Mouse (Mus musculus): ENCODE measurements around the gene Pttg1ip. TPM values are rescaled to one million over a fixed set of nuclear protein-coding genes. Genes with fewer than 3 reads are reported as not detected.

Pttg1ip gene
- polyA plus RNA-seq, 1 experiment from 2014 or later = 112 TPM

DNA sequence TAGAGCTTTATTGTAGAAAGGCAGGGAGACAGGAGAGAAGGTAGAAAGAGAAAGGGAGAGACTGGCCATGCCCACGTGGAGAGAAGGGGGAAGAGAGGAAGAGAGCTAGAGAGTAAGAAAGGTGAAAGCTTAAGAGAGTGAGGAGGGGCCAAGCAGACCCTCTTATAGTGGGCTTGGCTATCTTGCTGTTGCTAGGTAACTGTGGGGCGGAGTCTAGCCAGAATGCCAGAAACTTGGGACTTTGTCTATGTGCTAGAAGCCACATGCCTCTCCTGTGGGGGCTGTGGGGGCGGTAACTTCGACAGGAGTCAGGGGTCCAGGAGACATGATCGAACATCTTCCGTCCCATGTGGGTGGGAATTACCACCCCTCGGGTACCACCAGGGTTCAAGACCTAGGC lies 12.0 kb upstream of the Pttg1ip start:
- TF ChIP-seq CTCF (IDR thresholded peaks at IDR 0.05; ENCODE audit: low read depth) = no peak
- H3K36me3 ChIP-seq (ENCODE audit: insufficient read depth) = no peaks in the 10 kb centered on the region
- no peak overlapping the region for H3K4me3 ChIP-seq (ENCODE audit: low read depth, low read length)
- DNase-seq (peak; percentile 29), ATAC-seq (ENCODE audit: insufficient read depth) (0 out of 2 replicates have a peak, but pooled peaks have one; percentile 34)
- H3K27ac ChIP-seq (ENCODE audit: low read depth) = peak overlapping the region; percentile 34
- no peaks in the 10 kb centered on the region for H3K9me3 ChIP-seq (ENCODE audit: low read depth, low read length)
- H3K4me1 ChIP-seq (ENCODE audit: insufficient read depth) = no peaks in the 10 kb centered on the region
- H3K9ac ChIP-seq = no peak overlapping the region
- 37% methylated on average over 7 of the region's 7 CpGs for WGBS
- no peaks in the 10 kb centered on the region for H3K27me3 ChIP-seq (ENCODE audit: insufficient read depth, low read length)
- H3K4me2 ChIP-seq = peak overlapping the region; percentile 18; the same call in 1 of the 2 replicates

DNA sequence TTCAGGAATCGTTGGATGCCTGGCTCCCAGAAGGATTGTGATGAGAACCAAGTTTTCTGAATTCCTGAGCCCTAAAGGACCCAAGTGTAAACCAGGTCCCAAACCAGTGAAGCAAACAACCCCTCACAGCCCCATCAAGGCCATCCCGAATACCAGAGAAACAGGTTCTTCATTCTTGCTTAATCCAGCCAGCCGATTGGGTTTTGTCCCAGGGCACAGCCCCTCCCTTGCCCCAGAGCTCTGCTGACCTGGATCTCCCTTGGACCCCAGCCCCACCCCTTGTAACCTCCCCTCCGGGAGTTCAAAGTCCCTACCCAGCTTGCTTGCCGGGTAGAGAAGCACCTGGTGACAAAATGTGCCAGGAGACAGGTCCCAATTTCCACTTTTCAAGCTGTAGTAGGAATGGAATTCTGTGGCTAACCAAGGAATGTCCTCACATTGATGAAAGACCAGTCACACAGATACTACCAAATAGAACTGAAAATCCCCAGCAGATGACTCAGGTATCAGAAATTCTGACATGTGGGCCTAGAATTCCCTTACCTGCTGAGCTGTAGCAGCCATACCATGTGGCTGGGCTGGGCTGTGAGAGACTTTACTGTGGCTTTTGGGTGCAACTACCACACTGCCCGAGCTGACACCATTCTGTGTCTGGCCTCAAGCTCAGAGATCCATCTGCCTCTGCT lies 11.4 kb upstream of the Pttg1ip start:
- H3K9me3 ChIP-seq (ENCODE audit: low read depth, low read length) = no peaks in the 10 kb centered on the region
- H3K27me3 ChIP-seq (ENCODE audit: insufficient read depth, low read length) = no peaks in the 10 kb centered on the region
- peak overlapping the region; percentile 34; the same call in 1 of the 2 replicates for H3K27ac ChIP-seq (ENCODE audit: low read depth)
- peak; percentile 57; the same call in 1 of the 2 replicates for ATAC-seq (ENCODE audit: insufficient read depth)
- H3K4me1 ChIP-seq (ENCODE audit: insufficient read depth) = no peaks in the 10 kb centered on the region
- DNase-seq = no peak
- no peaks in the 10 kb centered on the region for H3K36me3 ChIP-seq (ENCODE audit: insufficient read depth)
- no peak overlapping the region for H3K4me3 ChIP-seq (ENCODE audit: low read depth, low read length)
- no peak overlapping the region for H3K4me2 ChIP-seq
- H3K9ac ChIP-seq = no peak overlapping the region
- whole genome bisulfite sequencing = 31% methylated on average over 6 of the region's 6 CpGs
- TF ChIP-seq CTCF (IDR thresholded peaks at IDR 0.05; ENCODE audit: low read depth) = no peak

DNA sequence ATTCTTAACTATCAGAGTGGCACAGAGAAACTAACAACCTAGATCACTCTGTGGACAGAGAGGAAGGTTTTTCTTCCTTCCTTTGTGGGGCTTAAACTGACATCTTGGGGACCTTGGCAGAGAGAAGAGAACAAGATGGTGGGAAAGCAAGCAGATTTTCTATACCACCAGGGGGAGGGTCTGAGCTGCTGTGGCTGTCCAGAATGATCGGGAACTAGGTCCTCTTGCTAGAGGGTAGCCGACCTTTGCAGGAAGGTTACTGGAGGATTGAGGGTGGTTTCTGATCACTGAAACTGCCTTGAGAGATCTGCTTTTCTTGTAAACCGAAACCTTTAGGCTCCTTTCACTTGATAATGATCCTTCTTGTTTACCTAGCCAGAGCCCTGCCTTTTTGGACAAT lies 9.3 kb upstream of the Pttg1ip start:
- no peaks in the 10 kb centered on the region for H3K9me3 ChIP-seq (ENCODE audit: low read depth, low read length)
- H3K4me3 ChIP-seq (ENCODE audit: low read depth, low read length) = no peak overlapping the region
- peak; percentile 35 for DNase-seq
- no peaks in the 10 kb centered on the region for H3K36me3 ChIP-seq (ENCODE audit: insufficient read depth)
- H3K27me3 ChIP-seq (ENCODE audit: insufficient read depth, low read length) = no peaks in the 10 kb centered on the region
- WGBS = 23% methylated on average over 3 of the region's 3 CpGs
- ATAC-seq (ENCODE audit: insufficient read depth) = no peak
- H3K9ac ChIP-seq = no peak overlapping the region
- TF ChIP-seq CTCF (IDR thresholded peaks at IDR 0.05; ENCODE audit: low read depth) = peak; percentile 35
- no peak overlapping the region for H3K4me2 ChIP-seq
- no peak overlapping the region for H3K27ac ChIP-seq (ENCODE audit: low read depth)
- H3K4me1 ChIP-seq (ENCODE audit: insufficient read depth) = no peaks in the 10 kb centered on the region

DNA sequence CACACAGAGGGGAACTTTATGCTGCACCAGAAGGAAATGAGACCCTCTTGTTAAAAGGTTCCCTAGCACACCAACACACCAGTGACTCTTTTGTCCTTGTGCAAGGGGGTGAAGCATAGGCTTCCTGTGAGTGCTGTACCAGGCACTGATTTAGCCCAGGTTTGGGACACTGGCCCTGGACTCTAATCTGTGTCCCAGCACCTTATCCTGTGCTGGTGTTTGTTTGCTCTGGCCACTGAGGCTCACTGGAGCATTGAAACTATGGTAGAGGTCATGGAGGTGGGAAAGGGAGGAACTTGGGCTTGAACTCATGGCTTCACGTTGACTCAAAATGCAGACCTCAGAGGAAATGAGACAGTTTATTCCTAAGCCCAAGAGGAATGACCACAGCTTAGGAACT lies 8.4 kb upstream of the Pttg1ip start:
- DNase-seq (no peak), ATAC-seq (ENCODE audit: insufficient read depth) (no peak)
- H3K4me3 ChIP-seq (ENCODE audit: low read depth, low read length) = no peak overlapping the region
- no peak overlapping the region for H3K9ac ChIP-seq
- 56% methylated on average over 1 of the region's 1 CpGs for WGBS
- H3K27ac ChIP-seq (ENCODE audit: low read depth) = no peak overlapping the region
- no peak for TF ChIP-seq CTCF (IDR thresholded peaks at IDR 0.05; ENCODE audit: low read depth)
- no peak overlapping the region for H3K4me2 ChIP-seq
- no peaks in the 10 kb centered on the region for H3K27me3 ChIP-seq (ENCODE audit: insufficient read depth, low read length)
- H3K4me1 ChIP-seq (ENCODE audit: insufficient read depth) = no peaks in the 10 kb centered on the region
- no peaks in the 10 kb centered on the region for H3K9me3 ChIP-seq (ENCODE audit: low read depth, low read length)
- no peaks in the 10 kb centered on the region for H3K36me3 ChIP-seq (ENCODE audit: insufficient read depth)

DNA sequence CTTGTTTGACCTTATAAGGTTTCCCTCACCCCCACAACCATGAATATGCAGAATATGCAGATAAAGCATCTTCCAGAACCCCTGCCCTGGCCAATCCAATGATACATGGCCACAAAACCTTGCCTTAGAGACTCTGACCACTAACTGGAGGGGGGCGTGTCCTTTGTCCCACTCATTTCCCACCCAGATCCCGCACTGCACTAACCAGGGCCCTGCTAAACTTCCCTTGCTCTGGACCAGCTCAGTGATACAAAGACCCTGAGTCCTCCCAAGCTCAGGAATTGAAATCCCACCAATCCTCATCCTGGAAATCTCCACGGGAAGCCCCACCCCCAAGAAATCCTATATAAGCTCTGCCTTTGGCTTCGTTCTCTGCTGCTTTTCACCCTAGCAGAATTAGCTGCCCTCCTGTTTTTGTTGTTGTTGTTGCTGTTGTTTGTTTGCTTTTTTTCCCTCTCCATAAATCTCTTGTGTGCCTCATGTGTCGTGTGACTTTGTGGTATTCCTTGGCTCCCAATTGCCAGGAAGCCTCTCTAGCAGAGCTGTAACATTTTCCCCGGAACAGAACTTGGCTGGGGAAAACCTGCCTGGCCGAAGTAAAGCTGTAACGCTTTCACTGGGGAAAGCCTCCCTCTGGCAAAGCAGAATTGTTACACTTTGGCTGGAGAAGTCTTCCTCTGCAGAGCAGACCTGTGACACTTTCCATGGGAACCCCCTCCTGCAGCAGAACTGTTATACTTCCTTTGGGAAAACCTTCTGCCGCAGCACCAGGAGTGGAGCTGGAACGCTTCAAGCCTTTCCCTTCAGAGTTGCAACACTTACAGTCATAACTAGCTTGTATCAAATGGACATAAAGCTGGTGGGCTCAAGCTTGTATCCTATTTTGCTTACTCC lies 1.2 kb upstream of the Pttg1ip start:
- H3K27me3 ChIP-seq (ENCODE audit: insufficient read depth, low read length) = no peaks in the 10 kb centered on the region
- DNase-seq (no peak), ATAC-seq (ENCODE audit: insufficient read depth) (no peak)
- no peaks in the 10 kb centered on the region for H3K36me3 ChIP-seq (ENCODE audit: insufficient read depth)
- no peak overlapping the region for H3K9ac ChIP-seq
- no peak overlapping the region for H3K4me2 ChIP-seq
- peaks cover 8% of the 10 kb centered on the region for H3K4me1 ChIP-seq (ENCODE audit: insufficient read depth)
- TF ChIP-seq CTCF (IDR thresholded peaks at IDR 0.05; ENCODE audit: low read depth) = no peak
- 56% methylated on average over 10 of the region's 10 CpGs for WGBS
- no peak overlapping the region for H3K27ac ChIP-seq (ENCODE audit: low read depth)
- no peaks in the 10 kb centered on the region for H3K9me3 ChIP-seq (ENCODE audit: low read depth, low read length)
- H3K4me3 ChIP-seq (ENCODE audit: low read depth, low read length) = no peak overlapping the region

DNA sequence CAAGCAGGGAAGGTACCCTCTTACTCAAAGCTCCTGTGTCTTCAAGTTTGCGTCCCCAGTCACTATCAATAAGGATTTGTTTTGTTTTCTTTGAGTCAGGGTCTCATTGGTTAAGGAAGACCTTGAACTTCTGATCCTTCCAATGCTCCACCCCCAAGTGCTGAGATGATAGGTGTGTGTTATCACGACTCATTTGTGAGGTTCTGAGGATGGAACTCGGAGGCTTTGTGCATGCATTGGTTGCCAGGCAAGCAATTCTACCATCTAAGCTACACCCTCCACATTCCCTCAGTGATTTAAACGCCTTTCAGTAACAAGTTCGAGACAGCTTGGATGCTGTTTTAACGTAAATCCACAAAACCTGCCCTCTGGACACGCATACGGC lies 505 bp upstream of the Pttg1ip start:
- H3K9ac ChIP-seq = peak overlapping the region; percentile 61
- H3K4me3 ChIP-seq (ENCODE audit: low read depth, low read length) = peak overlapping the region; percentile 77
- no peaks in the 10 kb centered on the region for H3K9me3 ChIP-seq (ENCODE audit: low read depth, low read length)
- peaks cover 8% of the 10 kb centered on the region for H3K4me1 ChIP-seq (ENCODE audit: insufficient read depth)
- ATAC-seq (ENCODE audit: insufficient read depth) = no peak
- H3K27me3 ChIP-seq (ENCODE audit: insufficient read depth, low read length) = no peaks in the 10 kb centered on the region
- no peak for DNase-seq
- TF ChIP-seq CTCF (IDR thresholded peaks at IDR 0.05; ENCODE audit: low read depth) = no peak
- peak overlapping the region; percentile 86 for H3K4me2 ChIP-seq
- WGBS = 5% methylated on average over 8 of the region's 8 CpGs
- H3K36me3 ChIP-seq (ENCODE audit: insufficient read depth) = no peaks in the 10 kb centered on the region
- peak overlapping the region; percentile 91; the same call in 1 of the 2 replicates for H3K27ac ChIP-seq (ENCODE audit: low read depth)

DNA sequence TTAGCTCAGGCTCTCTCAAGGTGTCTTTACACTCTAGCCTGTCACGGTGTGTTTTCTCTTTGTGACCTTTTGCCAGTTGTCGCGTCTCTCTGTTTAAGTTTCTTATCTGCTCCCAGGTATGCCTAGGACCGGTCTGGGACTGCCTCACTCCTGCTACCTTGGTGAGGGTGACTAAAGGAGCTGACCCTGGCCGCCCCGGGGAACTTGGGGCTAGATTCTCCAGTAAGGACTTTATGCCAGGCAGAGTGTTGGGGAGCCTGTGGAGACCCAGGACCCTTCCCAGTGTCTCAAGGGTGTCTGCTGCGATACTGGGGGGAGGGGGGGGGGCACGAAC lies 732 bp downstream of the Pttg1ip start:
- ATAC-seq (ENCODE audit: insufficient read depth) (no peak), DNase-seq (no peak)
- TF ChIP-seq CTCF (IDR thresholded peaks at IDR 0.05; ENCODE audit: low read depth) = no peak
- Histone ChIP-seq H3K27ac (ENCODE audit: low read depth) (peak overlapping the region; percentile 91; the same call in 1 of the 2 replicates), H3K9me3 (ENCODE audit: low read depth, low read length) (no peaks in the 10 kb centered on the region), H3K36me3 (ENCODE audit: insufficient read depth) (0 out of 2 replicates have a peak, but pooled peaks cover 4% of the 10 kb centered on the region), H3K4me2 (peak overlapping the region; percentile 86), H3K9ac (peak overlapping the region; percentile 77), H3K4me1 (ENCODE audit: insufficient read depth) (peaks cover 8% of the 10 kb centered on the region), H3K4me3 (ENCODE audit: low read depth, low read length) (peak overlapping the region; percentile 77), H3K27me3 (ENCODE audit: insufficient read depth, low read length) (no peaks in the 10 kb centered on the region)
- 3% methylated on average over 8 of the region's 8 CpGs for WGBS

All from lung, embryonic 14.5 days (tissue).